In the genomic region with DNA sequence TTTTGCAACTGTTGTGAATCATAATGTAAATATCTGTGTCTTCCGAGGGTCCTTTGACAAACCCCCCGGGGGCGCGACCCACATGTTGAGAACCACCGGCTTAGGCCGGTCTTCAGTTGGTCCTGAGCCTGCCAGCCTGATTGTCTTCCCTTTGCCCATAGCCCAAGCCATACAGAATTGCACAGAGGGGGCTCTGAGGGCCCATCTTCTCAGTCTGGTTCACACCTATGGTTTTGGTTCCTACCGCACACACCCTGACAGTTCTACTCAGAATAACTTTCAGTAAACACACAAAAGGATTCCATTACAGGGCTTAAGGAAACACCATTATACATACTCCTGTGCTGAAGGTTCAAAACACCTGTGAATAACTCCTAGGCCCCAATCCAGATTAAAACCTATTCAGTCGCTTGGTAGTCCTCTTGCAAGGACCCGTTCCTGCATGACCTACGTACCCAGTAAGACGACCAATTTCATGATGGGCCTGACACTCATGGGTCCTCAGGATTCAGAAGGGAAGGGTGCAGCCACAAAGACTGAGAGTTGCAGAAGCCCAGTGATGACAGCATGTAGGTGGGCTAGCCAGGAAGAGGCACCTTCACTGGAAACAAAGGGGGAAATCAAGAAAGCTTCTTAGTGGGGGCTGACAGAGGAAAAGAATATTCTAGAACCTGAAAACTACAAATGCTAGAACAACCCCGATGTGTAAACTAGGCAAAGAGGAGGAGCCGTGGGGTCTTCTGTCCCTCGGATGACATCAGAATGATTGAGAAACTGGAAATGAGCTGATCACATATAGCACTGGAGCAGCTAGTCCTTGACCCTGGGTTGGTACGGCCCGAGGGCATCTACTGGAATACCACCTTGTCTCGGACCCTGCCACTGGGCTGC, we compare ENCODE assay signal across 8 mouse cellular contexts. TPM values are rescaled to one million over a fixed set of nuclear protein-coding genes. Genes with fewer than 3 reads are reported as not detected.
DNase-seq lines count a peak whose midpoint lies in the region; ATAC-seq and TF ChIP-seq lines count a peak whose summit lies in the region.

No protein-coding gene starts in this region.

- H3K4me2 ChIP-seq in heart, embryonic 11.5 days = peak overlapping the region; percentile 86
- peak overlapping the region; percentile 92 for H3K4me2 ChIP-seq in forebrain, postnatal 0 days (ENCODE audit: low read depth)
- H3K4me2 ChIP-seq in limb, embryonic 15.5 days = peak overlapping the region; percentile 81

- no peaks in the 10 kb centered on the region for H3K27me3 ChIP-seq in heart, embryonic 11.5 days (ENCODE audit: control insufficient read depth, insufficient read depth, low read length)
- peaks cover 37% of the 10 kb centered on the region for H3K27me3 ChIP-seq in E14TG2a.4 (ENCODE audit: insufficient read depth, low read length)
- H3K27me3 ChIP-seq in forebrain, postnatal 0 days (ENCODE audit: insufficient read depth, low read length) = no peaks in the 10 kb centered on the region
- H3K27me3 ChIP-seq in limb, embryonic 15.5 days = no peaks in the 10 kb centered on the region
- no peaks in the 10 kb centered on the region for H3K27me3 ChIP-seq in splenic B cell, adult 2 months (ENCODE audit: control insufficient read depth, insufficient read depth, low read length, poor library complexity, severe bottlenecking)

- H3K4me3 ChIP-seq in heart, embryonic 11.5 days (ENCODE audit: low read depth, low read length) = peak overlapping the region; percentile 64
- H3K4me3 ChIP-seq in E14TG2a.4 (replicated peaks; ENCODE audit: low read length) = peak overlapping the region; percentile 87
- peak overlapping the region; percentile 76 for H3K4me3 ChIP-seq in forebrain, postnatal 0 days (ENCODE audit: low read depth, low read length)
- H3K4me3 ChIP-seq in limb, embryonic 15.5 days = peak overlapping the region; percentile 62

- intact Hi-C loops in heart, postnatal 36 days (cut with DNase I) = loop anchor here (1.0 to 5.0 kb wide), 5 partner anchors 16 to 609 kb away; no protein-coding TSS in a partner anchor

- H3K36me3 ChIP-seq in heart, embryonic 11.5 days (ENCODE audit: control insufficient read depth, insufficient read depth, low read length) = peaks cover 2% of the 10 kb centered on the region; the same call in 1 of the 2 replicates
- H3K36me3 ChIP-seq in E14TG2a.4 (ENCODE audit: insufficient read depth, low read length) = no peaks in the 10 kb centered on the region
- H3K36me3 ChIP-seq in forebrain, postnatal 0 days (ENCODE audit: insufficient read depth) = no peaks in the 10 kb centered on the region
- H3K36me3 ChIP-seq in limb, embryonic 15.5 days = peaks cover 11% of the 10 kb centered on the region; the same call in 1 of the 2 replicates
- no peaks in the 10 kb centered on the region; the same call in 1 of the 2 replicates for H3K36me3 ChIP-seq in splenic B cell, adult 2 months (ENCODE audit: control insufficient read depth, insufficient read depth, low read length, poor library complexity, severe bottlenecking)

- TF ChIP-seq CTCF in E14TG2a.4 (conservative IDR thresholded peaks at IDR 0.05; ENCODE audit: low read length) = no peak
- no peak for TF ChIP-seq CTCF in forebrain, postnatal 0 days (IDR thresholded peaks at IDR 0.05; ENCODE audit: low read depth)

- H3K4me1 ChIP-seq in heart, embryonic 11.5 days (ENCODE audit: control insufficient read depth, insufficient read depth, low read length) = peaks cover 37% of the 10 kb centered on the region
- H3K4me1 ChIP-seq in E14TG2a.4 (replicated peaks; ENCODE audit: low read depth, low read length) = peaks cover 65% of the 10 kb centered on the region
- H3K4me1 ChIP-seq in forebrain, postnatal 0 days (ENCODE audit: insufficient read depth) = peaks cover 12% of the 10 kb centered on the region
- peaks cover 47% of the 10 kb centered on the region for H3K4me1 ChIP-seq in limb, embryonic 15.5 days

- DNase-seq in heart, postnatal 36 days = no peak
- no peak for DNase-seq in forebrain, postnatal 0 days
- DNase-seq in splenic B cell, adult 2 months (ENCODE audit: low read depth, low spot score) = peak; percentile 56
- no peak for DNase-seq in right cerebral cortex, adult 2 months (ENCODE audit: low spot score in 2 of 2)
- no peak for DNase-seq in right cerebral cortex, postnatal 4 days

- peak overlapping the region; percentile 93 for H3K9ac ChIP-seq in heart, embryonic 11.5 days (ENCODE audit: low read depth, low read length)
- H3K9ac ChIP-seq in forebrain, postnatal 0 days = peak overlapping the region; percentile 90
- H3K9ac ChIP-seq in limb, embryonic 15.5 days = 0 out of 2 replicates have a peak overlapping the region, but pooled peaks have one; percentile 86

- ATAC-seq in heart, embryonic 11.5 days (replicated peaks; ENCODE audit: insufficient number of reproducible peaks, low FRiP score, low TSS enrichment) = no peak
- no peak for ATAC-seq in forebrain, postnatal 0 days
- no peak for ATAC-seq in limb, embryonic 15.5 days (ENCODE audit: insufficient number of reproducible peaks, low FRiP score, low TSS enrichment, low read depth)

- H3K9me3 ChIP-seq in heart, embryonic 11.5 days (replicated peaks; ENCODE audit: control insufficient read depth, low read length) = no peaks in the 10 kb centered on the region
- H3K9me3 ChIP-seq in E14TG2a.4 (ENCODE audit: low read length) = no peaks in the 10 kb centered on the region
- H3K9me3 ChIP-seq in forebrain, postnatal 0 days (ENCODE audit: low read length) = no peaks in the 10 kb centered on the region
- no peaks in the 10 kb centered on the region for H3K9me3 ChIP-seq in limb, embryonic 15.5 days

- H3K27ac ChIP-seq in heart, embryonic 11.5 days (ENCODE audit: low read depth, low read length) = peak overlapping the region; percentile 97
- H3K27ac ChIP-seq in forebrain, postnatal 0 days (ENCODE audit: low read depth, low read length) = peak overlapping the region; percentile 89
- H3K27ac ChIP-seq in limb, embryonic 15.5 days = peak overlapping the region; percentile 99

- WGBS in heart, embryonic 11.5 days (ENCODE audit: insufficient replicate concordance) = 57% methylated on average over 17 of the region's 17 CpGs
- 47% methylated on average over 17 of the region's 17 CpGs for WGBS in forebrain, postnatal 0 days
- WGBS in limb, embryonic 15.5 days = 52% methylated on average over 17 of the region's 17 CpGs

RNA-seq across cellular contexts. Expression of a gene that starts 18.8 kb away (rescaled TPM):
- 133 and 144 TPM in 2 replicates for polyA plus RNA-seq in heart, embryonic 11.5 days (2014; fragmentation: Nextera tagmentation; extraction: Ambion mirVana)
- total RNA-seq in heart, postnatal 36 days (2021) = 100 to 1,000 TPM in 1 of 2 experiments, 10 to 100 TPM in 1; 94.2 to 109 TPM
- 15.3 and 24.1 TPM in 2 replicates for total RNA-seq in forebrain, postnatal 0 days (2014; rRNA removed)
- 37.0 and 43.8 TPM in 2 replicates for polyA plus RNA-seq in forebrain, postnatal 0 days (2015; fragmentation: Nextera tagmentation; extraction: Ambion mirVana)
- 147 and 148 TPM in 2 replicates for polyA plus RNA-seq in limb, embryonic 15.5 days (2015; fragmentation: Nextera tagmentation; extraction: Ambion mirVana)
